Mouse (Mus musculus) forebrain, embryonic 11.5 days (tissue): ENCODE results near the gene Tmem181a. TPM values are rescaled to one million over a fixed set of nuclear protein-coding genes. Genes with fewer than 3 reads are reported as not detected.
"Not testable (repeated sequence)": the region's sequence is repeated elsewhere in the genome, so short reads cannot be mapped to it uniquely, and the experiment has no call there.

Source experiments
- ATAC-seq: fragments of 200-750 bp; cut with Nextera tagmentation; replicated peaks from 2 replicates; pipeline ENCODE4 v1.8.0; 2017; ENCODE audit warnings: moderate TSS enrichment; ENCODE audit not compliant: low FRiP score
- DNase-seq: peaks from one replicate; pipeline ENCODE4 v3.0.0-alpha.2; 2017; ENCODE audit warnings: low spot score
- H3K27ac ChIP-seq: fragments of 300-500 bp; sonication (generic); 2 replicates; pipeline ENCODE4 v1.5.1; 2014; ENCODE audit warnings: low read depth, low read length
- H3K27me3 ChIP-seq: fragments of 300-500 bp; sonication (generic); 2 replicates; pipeline ENCODE4 v1.6.1; 2014; ENCODE audit warnings: mild to moderate bottlenecking, low read length, mixed read lengths; ENCODE audit not compliant: control insufficient read depth, insufficient read depth
- H3K36me3 ChIP-seq: fragments of 300-500 bp; sonication (generic); 2 replicates; pipeline ENCODE4 v1.6.1; 2014; ENCODE audit warnings: mild to moderate bottlenecking, low read length, moderate library complexity, mixed read lengths; ENCODE audit not compliant: control insufficient read depth, insufficient read depth
- H3K4me1 ChIP-seq: fragments of 300-500 bp; sonication (generic); replicated peaks from 2 replicates; pipeline ENCODE4 v1.6.1; 2014; ENCODE audit warnings: low read length, mixed read lengths; ENCODE audit not compliant: control insufficient read depth, insufficient read depth
- H3K4me2 ChIP-seq: fragments of 300-500 bp; sonication (generic); 2 replicates; pipeline ENCODE4 v1.6.1; 2014; ENCODE audit warnings: low read depth, mild to moderate bottlenecking, low read length, moderate library complexity, mixed read lengths; ENCODE audit not compliant: severe bottlenecking
- H3K4me3 ChIP-seq: fragments of 300-500 bp; sonication (generic); 2 replicates; pipeline ENCODE4 v1.5.1; 2014; ENCODE audit warnings: low read depth, low read length
- H3K9ac ChIP-seq: fragments of 300-500 bp; sonication (generic); 2 replicates; pipeline ENCODE4 v1.6.1; 2014; ENCODE audit warnings: low read length
- H3K9me3 ChIP-seq: fragments of 300-500 bp; sonication (generic); 2 replicates; pipeline ENCODE4 v1.6.1; 2016; ENCODE audit warnings: low read length, mixed read lengths; ENCODE audit not compliant: control insufficient read depth
- WGBS: fragments of 180-500 bp; shearing (Covaris S2); extraction: QIAGEN DNeasy Blood & Tissue Kit; methylation state at CpG from one replicate; pipeline ENCODE4 v1.1.7; 2014; 5-methylcytosine and 5-hydroxymethylcytosine counted together
- polyA plus RNA-seq: library from polyadenylated mRNA; unstranded; fragments of >200 nt; fragmentation: Nextera tagmentation; extraction: Ambion mirVana; gene quantifications from 2 replicates; pipeline ENCODE4 v1.2.1, GENCODE M21; 2014

The Tmem181a gene
- polyA plus RNA-seq, 1 experiment from 2014 or later, result 27.5 TPM

- not testable (repeated sequence) for H3K27me3 ChIP-seq, H3K4me1 ChIP-seq, H3K27ac ChIP-seq, H3K9me3 ChIP-seq, H3K36me3 ChIP-seq, ATAC-seq
- DNase-seq, result peak; percentile 62
- peak overlapping the region; percentile 55 for H3K4me2 ChIP-seq
- H3K9ac ChIP-seq, result peak overlapping the region; percentile 52
- under 1% methylated on average over 25 of the region's 25 CpGs for WGBS
- peak overlapping the region; percentile 49 for H3K4me3 ChIP-seq
Observed at GRCm38 (mm10) chr17:6270840-6271239, 14.2 kb downstream of the Tmem181a start.

- WGBS, result 89% methylated on average over 6 of the region's 6 CpGs
- H3K27ac ChIP-seq, ATAC-seq, H3K4me1 ChIP-seq, H3K4me3 ChIP-seq, H3K9me3 ChIP-seq, H3K9ac ChIP-seq, H3K4me2 ChIP-seq, H3K27me3 ChIP-seq, H3K36me3 ChIP-seq: not testable (repeated sequence)
- peak; percentile 8 for DNase-seq
Observed at GRCm38 (mm10) chr17:6271970-6272369, 15.3 kb downstream of the Tmem181a start.

GRCm38 (mm10) chr17:6274693-6275092 lies 18.0 kb downstream of the Tmem181a start:
- not testable (repeated sequence) for H3K4me3 ChIP-seq, H3K27me3 ChIP-seq
- WGBS, result 94% methylated on average over 4 of the region's 6 CpGs

GRCm38 (mm10) chr17:6279205-6279604 lies 22.5 kb downstream of the Tmem181a start:
- H3K4me3 ChIP-seq, H3K27me3 ChIP-seq, H3K9ac ChIP-seq, H3K4me1 ChIP-seq, ATAC-seq, H3K4me2 ChIP-seq, H3K36me3 ChIP-seq, H3K9me3 ChIP-seq, H3K27ac ChIP-seq: not testable (repeated sequence)
- peak; percentile 28 for DNase-seq
- 68% methylated on average over 8 of the region's 8 CpGs for WGBS

More at GRCm38 (mm10) chr17:6274693-6275092, 18.0 kb downstream of the Tmem181a start:
- H3K4me1 ChIP-seq, ATAC-seq, H3K9ac ChIP-seq, H3K4me2 ChIP-seq, H3K36me3 ChIP-seq, H3K9me3 ChIP-seq, H3K27ac ChIP-seq: not testable (repeated sequence)
- peak; percentile 4 for DNase-seq

GRCm38 (mm10) chr17:6279772-6280171 lies 23.1 kb downstream of the Tmem181a start:
- H3K27ac ChIP-seq, H3K9ac ChIP-seq, H3K4me3 ChIP-seq, H3K4me2 ChIP-seq, DNase-seq, ATAC-seq, H3K4me1 ChIP-seq, H3K36me3 ChIP-seq, H3K27me3 ChIP-seq, H3K9me3 ChIP-seq: not testable (repeated sequence)
- WGBS, result 97% methylated on average over 8 of the region's 10 CpGs

- not testable (repeated sequence) for H3K9me3 ChIP-seq, H3K4me1 ChIP-seq, ATAC-seq, H3K36me3 ChIP-seq, H3K4me3 ChIP-seq, H3K9ac ChIP-seq, H3K27me3 ChIP-seq, H3K4me2 ChIP-seq, H3K27ac ChIP-seq
- 93% methylated on average over 19 of the region's 19 CpGs for WGBS
- DNase-seq, result peak; percentile 9
Observed at GRCm38 (mm10) chr17:6280513-6280912, 23.9 kb downstream of the Tmem181a start.

GRCm38 (mm10) chr17:6283137-6283536 lies 26.5 kb downstream of the Tmem181a start:
- DNase-seq, H3K4me3 ChIP-seq, H3K4me2 ChIP-seq, H3K27ac ChIP-seq, H3K9me3 ChIP-seq, H3K4me1 ChIP-seq, H3K36me3 ChIP-seq, H3K27me3 ChIP-seq, ATAC-seq, H3K9ac ChIP-seq: not testable (repeated sequence)
- WGBS, result 92% methylated on average over 7 of the region's 10 CpGs

- H3K4me3 ChIP-seq, H3K4me1 ChIP-seq, ATAC-seq, H3K27ac ChIP-seq, DNase-seq, H3K4me2 ChIP-seq, H3K9ac ChIP-seq, H3K36me3 ChIP-seq, H3K9me3 ChIP-seq, H3K27me3 ChIP-seq: not testable (repeated sequence)
- 90% methylated on average over 5 of the region's 5 CpGs for WGBS
Observed at GRCm38 (mm10) chr17:6286169-6286568, 29.5 kb downstream of the Tmem181a start.

- H3K27me3 ChIP-seq, H3K9me3 ChIP-seq, DNase-seq, H3K4me3 ChIP-seq, ATAC-seq, H3K4me1 ChIP-seq, H3K27ac ChIP-seq, H3K4me2 ChIP-seq, H3K9ac ChIP-seq, H3K36me3 ChIP-seq: not testable (repeated sequence)
- WGBS, result 94% methylated on average over 9 of the region's 12 CpGs
Observed at GRCm38 (mm10) chr17:6289045-6289444, 32.4 kb downstream of the Tmem181a start.
